Mouse (Mus musculus) neural tube, embryonic 15.5 days (tissue): ENCODE data around the gene Erg. TPM values are rescaled to one million over a fixed set of nuclear protein-coding genes. Genes with fewer than 3 reads are reported as not detected.

Source experiments
- ATAC-seq: fragments of 200-750 bp; cut with Nextera tagmentation; 2 replicates; pipeline ENCODE4 v1.8.0; 2017; ENCODE audit warnings: mild to moderate bottlenecking, moderate TSS enrichment, moderate library complexity; ENCODE audit not compliant: low FRiP score
- H3K27ac ChIP-seq: fragments of 300-500 bp; sonication (generic); replicated peaks from 2 replicates; pipeline ENCODE4 v1.5.1; 2015; ENCODE audit warnings: mild to moderate bottlenecking, inconsistent platforms
- H3K27me3 ChIP-seq: fragments of 300-500 bp; sonication (generic); replicated peaks from 2 replicates; pipeline ENCODE4 v1.6.1; 2015; ENCODE audit warnings: inconsistent platforms
- H3K36me3 ChIP-seq: fragments of 300-500 bp; sonication (generic); 2 replicates; pipeline ENCODE4 v1.6.1; 2015; ENCODE audit warnings: inconsistent platforms
- H3K4me1 ChIP-seq: fragments of 300-500 bp; sonication (generic); 2 replicates; pipeline ENCODE4 v1.6.1; 2015; ENCODE audit warnings: inconsistent platforms
- H3K4me2 ChIP-seq: fragments of 300-500 bp; sonication (generic); 2 replicates; pipeline ENCODE4 v1.6.1; 2015; ENCODE audit warnings: inconsistent platforms, mild to moderate bottlenecking, moderate library complexity
- H3K4me3 ChIP-seq: fragments of 300-500 bp; sonication (generic); replicated peaks from 2 replicates; pipeline ENCODE4 v1.5.1; 2015; ENCODE audit warnings: mild to moderate bottlenecking, inconsistent platforms
- H3K9ac ChIP-seq: fragments of 300-500 bp; sonication (generic); replicated peaks from 2 replicates; pipeline ENCODE4 v1.6.1; 2015; ENCODE audit warnings: mild to moderate bottlenecking, inconsistent platforms
- H3K9me3 ChIP-seq: fragments of 300-500 bp; sonication (generic); replicated peaks from 2 replicates; pipeline ENCODE4 v1.6.1; 2016; ENCODE audit warnings: inconsistent platforms
- WGBS: fragments of 180-500 bp; shearing (Covaris S2); methylation state at CpG from one replicate; pipeline ENCODE4 v1.1.7; 2015; ENCODE audit warnings: mixed read lengths; 5-methylcytosine and 5-hydroxymethylcytosine counted together
- polyA plus RNA-seq: library from polyadenylated mRNA; unstranded; fragments of >200 nt; fragmentation: Nextera tagmentation; extraction: Ambion mirVana; gene quantifications from 2 replicates; pipeline ENCODE4 v1.2.1, GENCODE M21; 2015

Erg gene
- polyA plus RNA-seq, 1 experiment from 2014 or later = 2.3 TPM

DNA sequence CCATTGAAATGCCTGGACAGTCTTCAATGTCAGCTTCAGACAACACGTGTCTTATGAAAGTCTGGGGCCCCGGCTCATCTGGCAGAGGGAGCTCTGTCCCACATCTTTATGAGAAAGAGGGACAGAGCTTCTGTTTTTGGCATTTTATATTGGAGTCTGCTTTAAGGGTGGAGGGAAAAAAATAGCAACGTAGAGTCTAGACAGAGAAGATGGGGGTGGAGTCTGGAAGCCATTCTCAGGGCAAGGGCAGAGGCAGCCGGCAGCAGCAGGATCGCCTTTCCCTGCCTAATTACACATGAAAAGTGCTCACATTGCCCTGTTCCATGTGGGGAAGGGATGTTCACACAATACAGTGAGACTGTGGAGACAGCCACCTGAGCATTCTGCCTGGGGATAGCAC lies 16.1 kb upstream of the Erg start:
- Histone ChIP-seq H3K4me3 (no peak overlapping the region), H3K27ac (no peak overlapping the region), H3K4me2 (no peak overlapping the region), H3K36me3 (no peaks in the 10 kb centered on the region), H3K9ac (no peak overlapping the region), H3K9me3 (no peaks in the 10 kb centered on the region), H3K4me1 (peaks cover 15% of the 10 kb centered on the region), H3K27me3 (no peaks in the 10 kb centered on the region)
- WGBS = 30% methylated on average over 5 of the region's 5 CpGs
- ATAC-seq = no peak

GRCm38 (mm10) chr16:95601807-95602206 lies 15.4 kb upstream of the Erg start:
- no peaks in the 10 kb centered on the region for H3K36me3 ChIP-seq
- H3K4me3 ChIP-seq = no peak overlapping the region
- H3K27me3 ChIP-seq = no peaks in the 10 kb centered on the region
- WGBS = 29% methylated on average over 4 of the region's 4 CpGs
- peaks cover 20% of the 10 kb centered on the region for H3K4me1 ChIP-seq
- no peak overlapping the region for H3K4me2 ChIP-seq
- H3K9me3 ChIP-seq = no peaks in the 10 kb centered on the region
- no peak overlapping the region for H3K27ac ChIP-seq
- H3K9ac ChIP-seq = no peak overlapping the region
- no peak for ATAC-seq

GRCm38 (mm10) chr16:95601219-95601580 lies 14.8 kb upstream of the Erg start:
- 61% methylated on average over 4 of the region's 4 CpGs for WGBS
- no peak overlapping the region for H3K9ac ChIP-seq
- H3K9me3 ChIP-seq = no peaks in the 10 kb centered on the region
- H3K27ac ChIP-seq = no peak overlapping the region
- peak overlapping the region; percentile 39 for H3K4me2 ChIP-seq
- H3K36me3 ChIP-seq = no peaks in the 10 kb centered on the region
- peak overlapping the region; percentile 8; the same call in 1 of the 2 replicates for H3K4me3 ChIP-seq
- no peak for ATAC-seq
- H3K27me3 ChIP-seq = no peaks in the 10 kb centered on the region
- H3K4me1 ChIP-seq = peaks cover 22% of the 10 kb centered on the region

GRCm38 (mm10) chr16:95600572-95601218 lies 14.3 kb upstream of the Erg start:
- Histone ChIP-seq H3K9ac (no peak overlapping the region), H3K9me3 (no peaks in the 10 kb centered on the region), H3K4me1 (peaks cover 22% of the 10 kb centered on the region), H3K4me2 (peak overlapping the region; percentile 39), H3K4me3 (peak overlapping the region; percentile 8; the same call in 1 of the 2 replicates), H3K27me3 (no peaks in the 10 kb centered on the region), H3K27ac (no peak overlapping the region), H3K36me3 (no peaks in the 10 kb centered on the region)
- WGBS = 34% methylated on average over 19 of the region's 19 CpGs
- ATAC-seq = no peak

- Histone ChIP-seq H3K9ac (no peak overlapping the region), H3K36me3 (no peaks in the 10 kb centered on the region), H3K4me3 (no peak overlapping the region), H3K4me2 (no peak overlapping the region), H3K4me1 (peaks cover 22% of the 10 kb centered on the region), H3K9me3 (no peaks in the 10 kb centered on the region), H3K27me3 (no peaks in the 10 kb centered on the region), H3K27ac (no peak overlapping the region)
- ATAC-seq = no peak
- WGBS = 94% methylated on average over 4 of the region's 4 CpGs
Observed at GRCm38 (mm10) chr16:95598930-95599329, 12.5 kb upstream of the Erg start.

- no peak overlapping the region for H3K9ac ChIP-seq
- 43% methylated on average over 7 of the region's 7 CpGs for WGBS
Observed at GRCm38 (mm10) chr16:95597578-95597951, 11.2 kb upstream of the Erg start.

DNA sequence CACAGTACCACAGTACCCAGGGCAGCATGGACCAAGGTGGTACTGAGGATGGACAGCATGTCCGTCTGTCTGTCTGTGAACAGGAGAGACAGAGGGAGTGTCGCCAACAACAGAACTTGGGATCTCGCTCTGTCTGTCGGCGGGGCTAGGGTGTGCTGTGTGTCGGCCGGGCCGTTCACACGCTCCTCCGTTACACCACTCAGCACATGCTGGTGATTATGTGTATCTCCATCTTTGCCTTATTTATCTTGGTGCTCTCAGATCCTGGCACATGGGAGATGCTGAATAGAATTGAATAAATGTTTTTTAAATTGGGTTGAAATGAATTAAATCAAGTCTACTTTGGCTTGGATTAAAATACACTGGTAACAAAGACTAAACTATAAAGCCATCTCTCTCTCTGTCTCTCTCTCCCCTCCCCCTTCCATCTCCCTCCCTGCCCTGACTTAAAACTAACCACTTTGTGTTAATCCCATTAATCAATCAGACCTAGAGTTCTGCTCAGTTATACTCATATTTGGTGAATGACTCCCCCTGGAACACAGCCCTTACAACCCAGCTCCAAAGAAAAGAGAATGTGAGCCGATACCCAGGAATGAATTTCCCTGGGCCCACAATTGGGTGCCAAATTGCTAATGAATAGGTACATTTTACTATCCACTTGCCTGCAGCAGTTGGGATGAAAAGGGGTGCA lies 10.6 kb upstream of the Erg start:
- H3K4me1 ChIP-seq = peaks cover 20% of the 10 kb centered on the region
- no peaks in the 10 kb centered on the region for H3K36me3 ChIP-seq
- no peak overlapping the region for H3K27ac ChIP-seq
- no peak overlapping the region for H3K4me3 ChIP-seq
- H3K27me3 ChIP-seq = no peaks in the 10 kb centered on the region
- no peak overlapping the region for H3K9ac ChIP-seq
- WGBS = 89% methylated on average over 11 of the region's 11 CpGs
- ATAC-seq = no peak
- peak overlapping the region; percentile 6; the same call in 1 of the 2 replicates for H3K4me2 ChIP-seq
- no peaks in the 10 kb centered on the region for H3K9me3 ChIP-seq

More at GRCm38 (mm10) chr16:95597578-95597951, 11.2 kb upstream of the Erg start:
- Histone ChIP-seq H3K36me3 (no peaks in the 10 kb centered on the region), H3K9me3 (no peaks in the 10 kb centered on the region), H3K27me3 (no peaks in the 10 kb centered on the region), H3K4me1 (peaks cover 21% of the 10 kb centered on the region), H3K4me2 (peak overlapping the region; percentile 6; the same call in 1 of the 2 replicates), H3K27ac (peak overlapping the region; percentile 54; the same call in 1 of the 2 replicates), H3K4me3 (no peak overlapping the region)
- no peak for ATAC-seq

DNA sequence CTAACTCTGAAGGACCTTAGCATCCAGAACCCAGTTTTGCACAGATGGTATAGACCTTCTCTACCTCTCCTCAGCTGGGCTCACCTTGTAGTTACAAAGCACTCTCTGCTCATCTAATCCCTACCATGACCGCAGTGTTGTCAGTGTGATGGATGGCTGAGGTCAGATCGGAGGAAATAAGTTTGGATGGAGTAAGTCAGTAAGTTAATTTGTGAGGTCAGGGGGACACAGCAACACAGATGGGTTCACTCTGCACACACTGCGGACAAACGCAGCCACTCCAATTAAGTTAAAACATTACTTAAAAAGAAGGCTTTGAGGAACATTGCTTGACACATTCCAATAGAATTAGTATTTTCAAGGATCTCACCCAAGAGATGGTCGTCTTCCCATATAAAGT lies 2.5 kb upstream of the Erg start:
- H3K27me3 ChIP-seq = peaks cover 30% of the 10 kb centered on the region
- H3K36me3 ChIP-seq = no peaks in the 10 kb centered on the region
- H3K9ac ChIP-seq = no peak overlapping the region
- H3K4me1 ChIP-seq = peaks cover 19% of the 10 kb centered on the region
- no peak overlapping the region for H3K27ac ChIP-seq
- ATAC-seq = no peak
- WGBS = 53% methylated on average over 5 of the region's 5 CpGs
- H3K4me3 ChIP-seq = no peak overlapping the region
- no peak overlapping the region for H3K4me2 ChIP-seq
- H3K9me3 ChIP-seq = no peaks in the 10 kb centered on the region

DNA sequence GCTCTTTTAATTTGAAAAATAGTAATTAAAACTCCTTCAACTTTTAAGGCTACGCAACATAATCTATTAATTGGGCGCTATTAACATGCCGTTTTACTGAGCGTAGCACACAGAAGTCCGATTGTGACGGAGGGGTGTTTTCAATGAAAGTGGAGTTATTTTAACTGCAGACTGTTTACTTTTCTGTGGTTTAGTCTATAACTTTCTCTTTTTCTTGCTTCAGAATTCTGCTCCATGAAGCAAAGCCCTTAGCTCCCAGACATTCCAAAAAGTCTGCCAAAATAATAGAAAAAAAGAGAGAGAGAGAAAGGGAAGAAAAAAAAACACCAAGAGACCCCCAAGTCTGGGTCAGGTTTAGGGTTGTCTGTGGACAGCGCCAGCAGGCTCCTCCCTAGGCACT lies 333 bp upstream of the Erg start:
- 24% methylated on average over 7 of the region's 7 CpGs for WGBS
- Histone ChIP-seq H3K9ac (no peak overlapping the region), H3K4me3 (no peak overlapping the region), H3K27me3 (peaks cover 40% of the 10 kb centered on the region), H3K27ac (no peak overlapping the region), H3K4me1 (peaks cover 19% of the 10 kb centered on the region), H3K9me3 (no peaks in the 10 kb centered on the region), H3K4me2 (peak overlapping the region; percentile 87), H3K36me3 (no peaks in the 10 kb centered on the region)
- ATAC-seq = no peak

DNA sequence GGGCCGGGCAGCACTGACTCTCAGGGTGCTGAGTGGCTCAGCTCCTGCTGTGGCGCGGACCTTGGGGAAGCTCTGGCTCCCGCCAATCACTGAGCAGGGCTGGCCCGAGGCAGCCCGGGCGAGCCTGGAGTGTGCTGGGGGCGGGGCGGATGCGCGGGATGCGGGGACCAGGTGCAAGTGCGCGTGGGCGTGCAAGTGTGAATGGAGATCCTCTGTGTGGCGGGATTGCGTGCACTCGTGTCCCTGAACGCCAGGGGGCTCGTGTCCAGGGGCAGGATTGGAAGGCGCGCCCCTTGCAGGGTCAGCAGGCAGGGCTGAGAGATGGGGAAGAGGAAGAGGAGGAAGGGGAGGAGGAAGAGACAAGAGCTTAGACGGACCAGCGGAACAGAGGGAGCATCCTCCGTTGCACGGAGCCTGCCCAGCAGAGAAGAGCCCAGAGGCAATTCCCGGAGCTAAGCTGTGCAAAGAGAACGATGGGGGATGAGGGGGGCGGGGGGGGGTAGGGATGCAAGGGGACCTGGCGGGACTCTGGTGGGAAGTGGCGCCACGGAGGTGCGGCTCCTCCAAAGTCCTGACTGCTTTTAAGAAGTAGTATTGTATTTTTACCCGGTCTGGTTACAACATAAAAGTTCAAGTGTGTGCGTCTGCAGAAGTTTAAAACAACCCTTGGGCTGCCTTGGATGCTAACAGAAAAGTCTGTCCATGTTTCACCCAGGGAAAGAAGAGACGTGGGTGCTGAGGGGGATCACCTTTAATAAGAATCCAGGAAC lies 667 bp downstream of the Erg start:
- H3K9ac ChIP-seq = peak overlapping the region; percentile 43
- ATAC-seq = peak; percentile 75
- H3K36me3 ChIP-seq = no peaks in the 10 kb centered on the region
- peak overlapping the region; percentile 87 for H3K4me2 ChIP-seq
- no peaks in the 10 kb centered on the region for H3K9me3 ChIP-seq
- H3K4me1 ChIP-seq = peaks cover 19% of the 10 kb centered on the region
- peaks cover 39% of the 10 kb centered on the region for H3K27me3 ChIP-seq
- under 1% methylated on average over 36 of the region's 36 CpGs for WGBS
- H3K27ac ChIP-seq = no peak overlapping the region
- peak overlapping the region; percentile 46 for H3K4me3 ChIP-seq

DNA sequence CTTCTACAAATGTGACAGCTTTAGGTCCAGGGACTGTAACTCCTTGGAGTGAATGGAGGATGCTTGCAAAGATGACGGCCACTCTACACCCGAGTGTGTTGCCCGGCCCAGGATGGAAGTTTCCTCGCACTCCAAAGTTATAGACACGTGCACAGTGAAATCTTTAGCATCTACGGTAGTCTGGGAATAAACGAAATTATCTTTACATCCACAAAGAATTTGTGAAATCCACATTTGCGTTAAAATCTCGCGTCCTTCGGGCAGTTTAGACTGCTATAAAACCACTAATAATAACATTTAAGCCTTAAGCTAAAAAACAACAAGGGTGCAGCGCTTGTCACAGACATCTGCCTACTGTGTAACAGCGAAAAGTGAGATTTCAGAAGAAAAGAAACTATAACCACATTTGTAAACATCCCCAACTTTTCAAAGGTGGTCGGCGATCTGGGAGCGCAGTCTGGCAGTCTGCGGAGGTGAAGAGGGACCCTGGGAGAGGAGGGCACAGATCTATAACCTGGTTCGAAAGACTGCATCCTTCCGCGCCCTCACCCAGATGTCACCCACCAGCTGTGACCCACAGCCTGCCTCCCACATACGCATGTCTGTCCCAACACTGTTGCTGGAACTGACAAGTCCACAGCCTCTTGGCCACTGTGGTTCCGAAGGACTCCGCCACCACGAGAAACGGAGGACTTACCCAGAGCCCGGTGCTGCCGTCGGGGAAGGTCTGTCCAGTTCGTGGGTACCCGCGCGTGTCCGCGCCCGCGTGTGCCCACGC lies 1.5 kb downstream of the Erg start:
- H3K4me2 ChIP-seq = peak overlapping the region; percentile 87

More for the DNA sequence above, 1.5 kb downstream of the Erg start:
- no peak overlapping the region for H3K27ac ChIP-seq
- H3K4me3 ChIP-seq = peak overlapping the region; percentile 46
- no peaks in the 10 kb centered on the region for H3K36me3 ChIP-seq
- H3K9ac ChIP-seq = peak overlapping the region; percentile 43
- peaks cover 37% of the 10 kb centered on the region for H3K27me3 ChIP-seq
- 13% methylated on average over 37 of the region's 37 CpGs for WGBS
- peaks cover 19% of the 10 kb centered on the region for H3K4me1 ChIP-seq
- no peak for ATAC-seq
- H3K9me3 ChIP-seq = no peaks in the 10 kb centered on the region
